Comparison of ENCODE assay signal across 23 mouse cellular contexts in the genomic region with DNA sequence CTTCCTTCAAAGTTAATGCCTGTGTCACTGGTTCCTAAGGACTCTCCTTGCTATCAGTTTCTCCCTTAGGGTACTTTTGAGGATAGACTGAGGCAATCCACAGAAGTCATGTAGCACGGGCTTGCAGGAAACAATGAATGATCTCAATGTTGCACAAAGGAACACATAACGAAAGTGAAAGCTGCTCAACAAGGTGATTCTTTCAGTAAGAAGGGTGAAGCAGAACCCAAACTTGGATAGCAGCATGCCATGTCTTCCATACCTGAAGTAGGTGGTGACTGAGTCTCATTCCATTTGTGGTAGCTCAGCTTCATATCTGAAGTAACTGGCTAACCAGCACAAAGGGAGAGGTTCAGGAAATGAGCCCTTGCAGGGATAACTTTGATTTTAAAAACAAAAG.
DNase-seq lines count a peak whose midpoint lies in the region; ATAC-seq lines count a peak whose summit lies in the region.
"Had no signal": no experiment of that assay in that cellular context is flagged by ENCODE, and none has a peak within 500 bp of the region (broad histone marks: within the 10 kb centered on the region; RNA-seq: fewer than 3 reads in every experiment).

No protein-coding gene starts in this region.

- peak; percentile 95 for ATAC-seq in CD4-positive, CD25-positive, alpha-beta regulatory T cell, adult 4 months
- peak; percentile 75 for ATAC-seq in activated CD4-positive, CD25-positive, alpha-beta regulatory T cell, adult 4 months
- ATAC-seq: forebrain, embryonic 15.5 days; hindbrain, embryonic 16.5 days; intestine, postnatal 0 days had no signal

- peak; percentile 34 for DNase-seq in CD4-positive helper T cell, adult 2 months (ENCODE audit: low read depth, low spot score)
- DNase-seq in naive thymus-derived CD4-positive, alpha-beta T cell, adult 2 months (ENCODE audit: low read depth) = peak; percentile 62
- no peak for DNase-seq in ovary, postnatal 10 days (ENCODE audit: low spot score)
- no peak for DNase-seq in lung, postnatal 4 days
- DNase-seq in right cerebral cortex, postnatal 14 days = no peak
- DNase-seq: adrenal gland, adult 2 months; adrenal gland, postnatal 14 days; B cell, adult 2 months; cerebellum, adult 11-12 months; cerebellum, adult 8-10 months; cerebellum, postnatal 10 days; cerebellum, postnatal 36 days; embryo, embryonic 11 days; gastrocnemius, adult 2 months; gastrocnemius, postnatal 14 days; heart, adult 11 months; heart, postnatal 10 days; heart, postnatal 36 days had no signal

Comparison
In these comparisons a context has a peak if more than half of its experiments do, and no peak if none do; other contexts are left out.
1. DNase-seq: peak in CD4-positive helper T cell, adult 2 months (single experiment) and naive thymus-derived CD4-positive, alpha-beta T cell, adult 2 months (single experiment); none in ovary, postnatal 10 days (single experiment), lung, postnatal 4 days (0 of 2) and right cerebral cortex, postnatal 14 days (single experiment).